Mouse (Mus musculus) CH12.LX (cell line): ENCODE results near the gene Brd3os.

Experiments used
- CTCF ChIP-seq, 2 experiments: IDR thresholded peaks in 1 of 2; conservative IDR thresholded peaks in 1 of 2; 2 replicates each; pipeline ENCODE4 v1.5.1; 2011 to 2012; ENCODE audit warnings: low read depth in 2 of 2, low read length in 2 of 2, improper control_type of control experiment in 1 of 2, inconsistent platforms in 1 of 2, mild to moderate bottlenecking in 1 of 2, moderate library complexity in 1 of 2
- EP300 ChIP-seq: IDR thresholded peaks from 2 replicates; pipeline ENCODE4 v1.6.1; 2011; ENCODE audit warnings: low read length, improper control_type of control experiment
- GABPA ChIP-seq: IDR thresholded peaks from 2 replicates; pipeline ENCODE4 v1.6.1; 2012; ENCODE audit warnings: low read depth, low read length, improper control_type of control experiment, inconsistent platforms; ENCODE audit not compliant: insufficient replicate concordance
- IRF4 ChIP-seq: IDR thresholded peaks from 2 replicates; pipeline ENCODE4 v1.6.1; 2014; ENCODE audit warnings: low read depth, mild to moderate bottlenecking, inconsistent platforms, low read length, improper control_type of control experiment
- JUND ChIP-seq: conservative IDR thresholded peaks from 2 replicates; pipeline ENCODE4 v1.6.1; 2011; ENCODE audit warnings: low read depth, low read length, improper control_type of control experiment
- MAFK ChIP-seq: IDR thresholded peaks from 2 replicates; pipeline ENCODE4 v1.6.1; 2011; ENCODE audit warnings: low read length, improper control_type of control experiment; ENCODE audit not compliant: insufficient replicate concordance
- POLR2A ChIP-seq: IDR thresholded peaks from 2 replicates; pipeline ENCODE4 v1.6.1; 2011; ENCODE audit warnings: low read depth, mild to moderate bottlenecking, improper control_type of control experiment, low read length
- POLR2AphosphoS2 ChIP-seq: IDR thresholded peaks from 2 replicates; pipeline ENCODE4 v1.6.1; 2011; ENCODE audit warnings: low read depth, low read length, improper control_type of control experiment
- RCOR1 ChIP-seq: conservative IDR thresholded peaks from 2 replicates; pipeline ENCODE4 v1.6.1; 2012; ENCODE audit warnings: low read depth, mild to moderate bottlenecking, inconsistent platforms, low read length, improper control_type of control experiment

- TF ChIP-seq CTCF (conservative IDR thresholded peaks at IDR 0.05 in 1 of 2, IDR thresholded peaks at IDR 0.05 in 1 of 2; ENCODE audit: low read depth in 2 of 2, low read length in 2 of 2): no peak
- no peak for TF ChIP-seq MAFK
- TF ChIP-seq GABPA: no peak
- no peak for TF ChIP-seq EP300
- no peak for TF ChIP-seq POLR2A
- no peak for TF ChIP-seq POLR2AphosphoS2
- TF ChIP-seq IRF4: no peak
- no peak for TF ChIP-seq JUND
- TF ChIP-seq RCOR1: no peak
These were observed 17.6 kb downstream of the Brd3os start for GRCm38 (mm10) chr2:27459735-27460134.
